Mouse (Mus musculus) bone marrow, adult 2 months (tissue): Measurements from ENCODE around the gene Hist1h2bb.

Source experiments
- CTCF ChIP-seq: fragments of 200-500 bp; IDR thresholded peaks from 2 replicates; pipeline ENCODE4 v1.5.1; 2011; ENCODE audit warnings: low read length, control low read depth; ENCODE audit not compliant: control insufficient read depth, insufficient read depth
- POLR2A ChIP-seq: fragments of 200-500 bp; IDR thresholded peaks from 2 replicates; pipeline ENCODE4 v1.6.1; 2011; ENCODE audit warnings: low read depth, mild to moderate bottlenecking, control low read depth, low read length, borderline replicate concordance; ENCODE audit not compliant: control insufficient read depth

DNA sequence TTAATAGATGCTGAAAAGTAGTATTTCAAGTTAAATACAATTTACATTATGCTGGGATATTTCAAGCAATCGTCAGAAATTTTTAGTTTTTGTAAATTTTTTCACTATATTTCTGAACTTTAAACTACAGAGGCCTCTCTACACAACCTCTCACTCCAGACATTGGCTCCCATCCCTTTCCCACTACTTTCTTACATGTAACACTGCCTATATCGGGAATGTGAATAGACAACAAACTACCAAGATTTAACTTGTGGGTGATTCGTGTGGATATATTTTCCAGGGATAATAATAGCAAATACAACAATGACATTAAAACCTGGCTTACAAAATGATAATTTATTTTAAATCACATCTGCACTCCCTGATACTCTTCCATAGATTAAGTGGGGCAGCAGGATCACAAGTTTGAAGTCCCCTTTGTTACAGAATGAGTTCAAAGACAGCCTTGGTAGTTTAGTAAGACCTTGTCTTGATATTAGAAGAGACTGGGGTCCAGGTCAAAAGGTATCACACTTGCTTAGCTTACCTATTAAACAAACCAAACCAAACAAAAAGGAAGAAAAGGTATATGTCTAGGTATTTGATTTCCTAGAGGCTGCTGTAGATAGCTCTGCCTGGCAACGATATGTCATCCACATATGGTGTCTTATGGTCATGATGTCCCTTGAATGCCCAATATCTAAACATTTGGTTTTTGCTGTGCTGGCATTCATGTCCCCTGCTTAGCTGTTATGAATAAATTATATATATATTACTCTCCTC is 7.0 kb downstream of the Hist1h2bb start:
- TF ChIP-seq POLR2A, result no peak
- TF ChIP-seq CTCF, result no peak
